Mouse (Mus musculus) MEL (cell line): ENCODE measurements around the gene Tnrc6c. TPM values are rescaled to one million over a fixed set of nuclear protein-coding genes. Genes with fewer than 3 reads are reported as not detected.
A peak's percentile ranks its signal among the peaks of the same experiment; 100 is the strongest.

Experiments
- DNase-seq: peaks from one replicate; pipeline ENCODE4 v3.0.0; 2011; ENCODE audit warnings: low read depth, low spot score
- H3K27ac ChIP-seq: 2 replicates; pipeline ENCODE4 v1.5.1; 2012; ENCODE audit warnings: low read depth, mild to moderate bottlenecking, control low read depth, low read length, moderate library complexity; ENCODE audit not compliant: control insufficient read depth
- H3K27me3 ChIP-seq, 2 experiments: fragments of 150-350 bp in 1 of 2; sonication (generic) in 1 of 2; 2 replicates each; pipeline ENCODE4 v1.6.1; 2012; ENCODE audit warnings: low read length in 2 of 2, mild to moderate bottlenecking in 2 of 2, improper control_type of control experiment in 1 of 2, moderate library complexity in 1 of 2; ENCODE audit not compliant: insufficient read depth in 2 of 2, control insufficient read depth in 1 of 2
- H3K36me3 ChIP-seq, 2 experiments: 2 replicates each; pipeline ENCODE4 v1.6.1; 2012 to 2014; ENCODE audit warnings: low read length in 2 of 2, improper control_type of control experiment in 1 of 2, inconsistent platforms in 1 of 2, mild to moderate bottlenecking in 1 of 2; ENCODE audit not compliant: insufficient read depth in 2 of 2, control insufficient read depth in 1 of 2
- H3K4me1 ChIP-seq, 2 experiments: fragments of 150-350 bp in 1 of 2; sonication (generic) in 1 of 2; 2 replicates each; pipeline ENCODE4 v1.6.1; 2012; ENCODE audit warnings: low read length in 2 of 2, improper control_type of control experiment in 1 of 2, mild to moderate bottlenecking in 1 of 2; ENCODE audit not compliant: insufficient read depth in 2 of 2, control insufficient read depth in 1 of 2
- H3K4me3 ChIP-seq, 2 experiments: fragments of 150-350 bp in 1 of 2; sonication (generic) in 1 of 2; 2 replicates each; pipeline ENCODE4 v1.5.1; 2012; ENCODE audit warnings: low read depth in 2 of 2, low read length in 2 of 2, mild to moderate bottlenecking in 2 of 2, moderate library complexity in 2 of 2, control low read depth in 1 of 2, improper control_type of control experiment in 1 of 2; ENCODE audit not compliant: control insufficient read depth in 1 of 2, insufficient read depth in 1 of 2
- H3K79me2 ChIP-seq: 2 replicates; pipeline ENCODE4 v1.6.1; 2012; ENCODE audit warnings: mild to moderate bottlenecking, low read length, moderate library complexity; ENCODE audit not compliant: control insufficient read depth, poor library complexity, insufficient read depth
- H3K9ac ChIP-seq: 2 replicates; pipeline ENCODE4 v1.6.1; 2012; ENCODE audit warnings: low read depth, mild to moderate bottlenecking, control low read depth, low read length, moderate library complexity; ENCODE audit not compliant: control insufficient read depth, poor library complexity, severe bottlenecking
- H3K9me3 ChIP-seq: fragments of 150-350 bp; sonication (generic); replicated peaks from 2 replicates; pipeline ENCODE4 v1.6.1; 2012; ENCODE audit warnings: mild to moderate bottlenecking, low read length, improper control_type of control experiment, moderate library complexity; ENCODE audit not compliant: insufficient read depth
- CHD1 ChIP-seq: IDR thresholded peaks from 2 replicates; pipeline ENCODE4 v1.6.1; 2012; ENCODE audit warnings: low read depth, mild to moderate bottlenecking, inconsistent platforms, low read length, improper control_type of control experiment
- CTCF ChIP-seq, 3 experiments: IDR thresholded peaks in 2 of 3; conservative IDR thresholded peaks in 1 of 3; 2 replicates each; pipeline ENCODE4 v1.5.1; 2011 to 2012; ENCODE audit warnings: low read length in 3 of 3, low read depth in 2 of 3, mild to moderate bottlenecking in 2 of 3, improper control_type of control experiment in 1 of 3, inconsistent platforms in 1 of 3, mixed read lengths in 1 of 3, moderate library complexity in 1 of 3; ENCODE audit not compliant: control insufficient read depth in 1 of 3, insufficient read depth in 1 of 3, poor library complexity in 1 of 3, severe bottlenecking in 1 of 3
- E2F4 ChIP-seq: IDR thresholded peaks from 2 replicates; pipeline ENCODE4 v1.6.1; 2011; ENCODE audit warnings: low read depth, low read length, improper control_type of control experiment, borderline replicate concordance
- ELF1 ChIP-seq: IDR thresholded peaks from 2 replicates; pipeline ENCODE4 v1.6.1; 2014; ENCODE audit warnings: low read depth, mild to moderate bottlenecking, inconsistent platforms, low read length, improper control_type of control experiment, moderate library complexity
- GATA1 ChIP-seq: IDR thresholded peaks from 2 replicates; pipeline ENCODE4 v1.6.1; 2011; ENCODE audit warnings: low read depth, low read length, improper control_type of control experiment
- MAFK ChIP-seq: IDR thresholded peaks from 2 replicates; pipeline ENCODE4 v1.6.1; 2011; ENCODE audit warnings: low read depth, mild to moderate bottlenecking, low read length, improper control_type of control experiment, borderline replicate concordance
- MEF2A ChIP-seq: IDR thresholded peaks from 2 replicates; pipeline ENCODE4 v1.6.1; 2014; ENCODE audit warnings: low read depth, mild to moderate bottlenecking, inconsistent platforms, low read length, improper control_type of control experiment; ENCODE audit not compliant: poor library complexity, insufficient replicate concordance, severe bottlenecking; ENCODE audit errors: extremely low read depth
- POLR2AphosphoS5 ChIP-seq: IDR thresholded peaks from 2 replicates; pipeline ENCODE4 v1.6.1; 2012; ENCODE audit warnings: low read depth, borderline replicate concordance, mild to moderate bottlenecking, inconsistent platforms, low read length, moderate library complexity, mixed read lengths
- RAD21 ChIP-seq: IDR thresholded peaks from 2 replicates; pipeline ENCODE4 v1.6.1; 2011; ENCODE audit warnings: mild to moderate bottlenecking, low read depth, low read length, improper control_type of control experiment
- TAL1 ChIP-seq: IDR thresholded peaks from 2 replicates; pipeline ENCODE4 v1.6.1; 2012; ENCODE audit warnings: mild to moderate bottlenecking, inconsistent platforms, low read length, moderate library complexity, mixed read lengths
- TCF12 ChIP-seq: IDR thresholded peaks from 2 replicates; pipeline ENCODE4 v1.6.1; 2014; ENCODE audit warnings: low read depth, mild to moderate bottlenecking, inconsistent platforms, low read length, improper control_type of control experiment, moderate library complexity
- UBTF ChIP-seq: IDR thresholded peaks from 2 replicates; pipeline ENCODE4 v1.6.1; 2012; ENCODE audit warnings: low read depth, mild to moderate bottlenecking, inconsistent platforms, low read length, improper control_type of control experiment, moderate library complexity, borderline replicate concordance; ENCODE audit not compliant: insufficient read depth
- USF1 ChIP-seq: IDR thresholded peaks from 2 replicates; pipeline ENCODE4 v1.6.1; 2014; ENCODE audit warnings: low read depth, mild to moderate bottlenecking, inconsistent platforms, low read length, improper control_type of control experiment, moderate library complexity
- USF2 ChIP-seq, 2 experiments: IDR thresholded peaks; 2 replicates each; pipeline ENCODE4 v1.6.1; 2011 to 2012; ENCODE audit warnings: improper control_type of control experiment in 2 of 2, low read length in 2 of 2, borderline replicate concordance in 1 of 2, inconsistent platforms in 1 of 2, low read depth in 1 of 2, mild to moderate bottlenecking in 1 of 2; ENCODE audit not compliant: insufficient read depth in 1 of 2
- ZKSCAN1 ChIP-seq: IDR thresholded peaks from 2 replicates; pipeline ENCODE4 v1.6.1; 2012; ENCODE audit warnings: low read depth, mild to moderate bottlenecking, inconsistent platforms, low read length, improper control_type of control experiment, moderate library complexity
- ZNF384 ChIP-seq: IDR thresholded peaks from 2 replicates; pipeline ENCODE4 v1.6.1; 2012; ENCODE audit warnings: low read depth, mild to moderate bottlenecking, inconsistent platforms, low read length, improper control_type of control experiment
- polyA plus RNA-seq, 2 experiments: library from polyadenylated mRNA; stranded (reverse) in 1 of 2; unstranded in 1 of 2; fragments of >175 nt in 1 of 2; fragments of >200 nt in 1 of 2; gene quantifications; 2 replicates each; pipeline versions ENCODE4 v1.2.1 to v1.2.4; 2012; ENCODE audit warnings: low replicate concordance in 2 of 2, low read depth in 1 of 2; ENCODE audit not compliant: insufficient read length in 2 of 2, insufficient read depth in 1 of 2, missing spikeins in 1 of 2
- total RNA-seq: library from RNA; depleted of rRNA; stranded (reverse); fragments of 300-350 nt; gene quantifications from 2 replicates; pipeline ENCODE4 v1.2.3, GENCODE M21; 2012

Tnrc6c gene
- total and polyA plus RNA-seq, 3 experiments, result 16.0 to 19.1 TPM; not detected in 1

DNA sequence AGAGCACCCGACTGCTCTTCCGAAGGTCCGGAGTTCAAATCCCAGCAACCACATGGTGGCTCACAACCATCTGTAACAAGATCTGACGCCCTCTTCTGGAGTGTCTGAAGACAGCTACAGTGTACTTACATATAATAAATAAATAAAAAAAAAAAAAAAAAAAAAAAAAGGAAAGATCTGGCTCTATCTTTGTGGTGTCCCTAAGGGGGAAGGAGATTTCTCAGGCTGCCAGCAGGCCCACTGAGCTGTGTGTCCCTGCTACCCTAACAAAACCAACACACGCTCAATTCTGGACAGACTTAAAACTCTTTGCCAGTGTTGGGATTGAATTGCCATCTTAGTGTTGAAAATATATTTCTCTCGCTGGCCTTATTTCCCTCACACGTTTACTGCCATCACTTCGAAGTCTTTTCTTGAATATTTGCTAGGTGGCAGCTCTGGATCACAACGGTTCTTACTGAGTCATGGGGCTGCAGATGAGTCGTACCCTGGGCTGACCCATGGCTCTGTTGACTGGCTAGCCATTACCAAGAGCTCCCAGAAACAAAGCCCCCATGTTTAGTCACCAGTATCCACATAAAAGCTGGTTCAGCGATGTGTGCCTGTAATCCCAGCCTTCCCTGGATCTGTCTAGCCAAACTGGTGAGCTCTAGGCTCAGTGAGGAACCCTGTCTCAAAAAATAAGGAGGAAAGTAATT is 23.1 kb upstream of the Tnrc6c start:
- Histone ChIP-seq H3K4me1 (no peaks in the 10 kb centered on the region), H3K9me3 (no peaks in the 10 kb centered on the region), H3K79me2 (no peaks in the 10 kb centered on the region), H3K27me3 (peaks cover 12 to 18% of the 10 kb centered on the region in 2 experiments), H3K27ac (no peak overlapping the region), H3K9ac (no peak overlapping the region), H3K36me3 (no peaks in the 10 kb centered on the region), H3K4me3 (no peak overlapping the region)
- no peak for DNase-seq
- no peak for TF ChIP-seq CTCF (IDR thresholded peaks at IDR 0.05 in 2 of 3, conservative IDR thresholded peaks at IDR 0.05 in 1 of 3; ENCODE audit: control insufficient read depth in 1 of 3, insufficient read depth in 1 of 3, low read depth in 2 of 3, low read length in 3 of 3, poor library complexity in 1 of 3, severe bottlenecking in 1 of 3)
- no peak for TF ChIP-seq MEF2A
- TF ChIP-seq ZKSCAN1, result no peak
- peak; percentile 64; the same call in 1 of the 2 replicates for TF ChIP-seq ZNF384
- no peak for TF ChIP-seq POLR2AphosphoS5
- TF ChIP-seq RAD21, result no peak

DNA sequence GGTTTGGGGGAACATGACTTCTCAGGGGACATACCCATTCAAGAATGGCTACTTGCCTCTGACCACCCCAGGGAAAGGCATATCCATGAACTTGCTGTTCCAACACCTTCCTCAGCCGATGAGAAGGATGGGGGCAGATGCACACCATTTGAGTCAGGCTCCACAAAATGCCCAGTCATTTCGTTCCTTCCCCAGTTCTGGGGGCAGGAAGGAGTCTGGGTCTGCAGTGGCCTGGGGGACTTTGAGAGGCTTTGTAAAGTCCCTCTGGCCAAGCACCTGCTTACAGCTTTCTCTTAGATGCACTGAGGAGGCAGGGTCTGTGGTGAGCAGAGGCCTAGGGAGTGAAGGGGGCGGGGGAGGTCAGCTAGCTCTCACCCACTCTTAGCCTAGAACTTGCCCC is 20.8 kb upstream of the Tnrc6c start:
- Histone ChIP-seq H3K9ac (no peak overlapping the region), H3K27ac (no peak overlapping the region), H3K79me2 (no peaks in the 10 kb centered on the region), H3K4me3 (no peak overlapping the region)
- DNase-seq, result no peak
- TF ChIP-seq TAL1 (no peak), E2F4 (no peak), MEF2A (no peak), ZNF384 (no peak), USF1 (no peak), USF2 (IDR thresholded peaks at IDR 0.05; ENCODE audit: borderline replicate concordance in 1 of 2, insufficient read depth in 1 of 2, low read depth in 1 of 2, low read length in 2 of 2) (no peak), TCF12 (no peak), CHD1 (no peak), ELF1 (no peak), MAFK (no peak), CTCF (IDR thresholded peaks at IDR 0.05 in 2 of 3, conservative IDR thresholded peaks at IDR 0.05 in 1 of 3; ENCODE audit: control insufficient read depth in 1 of 3, insufficient read depth in 1 of 3, low read depth in 2 of 3, low read length in 3 of 3, poor library complexity in 1 of 3, severe bottlenecking in 1 of 3) (no peak), GATA1 (no peak), UBTF (no peak)
- TF ChIP-seq, all 39 proteins: peak for 0
- Histone ChIP-seq H3K27me3 (peaks cover 7 to 9% of the 10 kb centered on the region in 2 experiments), H3K4me1 (no peaks in the 10 kb centered on the region), H3K9me3 (no peaks in the 10 kb centered on the region), H3K36me3 (no peaks in the 10 kb centered on the region)
